Mouse (Mus musculus) skeletal muscle tissue, adult 2 months (tissue): ENCODE data around the gene Ifnlr1.
"Not testable (repeated sequence)": the region's sequence is repeated elsewhere in the genome, so short reads cannot be mapped to it uniquely, and the experiment has no call there.

ENCODE experiments used
- DNase-seq: peaks from one replicate; pipeline ENCODE4 v3.0.0-alpha.2; 2012; ENCODE audit warnings: low read depth, low spot score

Gene Ifnlr1

DNA sequence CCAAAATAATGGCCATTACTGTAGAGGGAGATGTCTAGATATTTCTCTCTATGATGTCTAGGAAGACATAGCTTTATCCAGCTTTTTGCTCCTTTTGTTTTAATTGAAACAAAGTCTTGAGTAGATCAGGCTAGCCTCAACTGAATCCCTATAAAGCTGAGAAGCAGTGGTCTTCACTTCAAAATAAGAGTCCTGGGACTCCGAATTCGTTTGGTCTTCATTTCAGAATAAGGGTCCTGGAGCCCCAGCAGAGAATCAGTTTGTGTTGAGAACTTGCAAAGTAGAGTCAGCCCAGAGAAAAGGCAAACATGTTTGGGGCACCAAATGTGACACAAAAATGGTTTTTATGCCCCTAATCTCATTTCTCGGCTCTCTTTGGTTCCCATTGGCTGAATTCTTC is 1.4 kb upstream of the Ifnlr1 start:
- DNase-seq: no peak

DNA sequence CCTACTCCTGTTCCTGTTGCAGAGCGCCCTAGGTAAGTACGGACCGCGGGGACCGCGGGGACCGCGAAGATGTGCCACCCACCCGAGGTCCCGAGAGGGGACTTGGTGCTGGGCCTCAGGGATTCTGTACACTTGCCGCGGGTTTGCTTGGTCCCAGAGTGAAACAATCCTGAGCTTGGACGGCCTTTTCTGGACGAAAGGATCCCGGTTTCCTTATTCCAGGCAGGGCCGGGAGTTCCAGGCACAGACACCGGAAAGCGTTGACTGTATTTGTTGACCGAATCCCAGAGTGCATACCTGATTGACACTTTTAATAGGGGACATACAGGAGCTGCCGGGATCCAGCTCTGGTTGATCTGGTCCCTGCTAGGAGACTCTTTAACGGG is 474 bp downstream of the Ifnlr1 start:
- no peak for DNase-seq

DNA sequence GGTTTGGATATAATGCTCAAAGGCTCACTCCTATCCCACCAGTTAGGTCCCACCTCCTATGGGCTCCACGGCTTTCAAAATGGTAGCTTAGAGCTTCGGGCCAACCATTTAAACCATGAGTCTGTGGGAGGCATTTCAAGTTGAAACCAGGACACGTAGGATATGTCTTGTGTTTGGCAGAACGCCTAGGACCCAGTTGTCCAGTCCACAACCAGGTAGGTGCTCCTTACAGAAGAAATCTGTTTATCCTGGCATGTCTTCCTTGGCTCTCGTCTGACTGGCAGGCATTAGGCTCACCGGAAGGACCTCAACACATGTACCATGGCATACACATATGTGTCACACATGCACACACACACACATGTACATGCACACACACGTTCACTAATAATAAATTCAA is 3.7 kb downstream of the Ifnlr1 start:
- DNase-seq: no peak

DNA sequence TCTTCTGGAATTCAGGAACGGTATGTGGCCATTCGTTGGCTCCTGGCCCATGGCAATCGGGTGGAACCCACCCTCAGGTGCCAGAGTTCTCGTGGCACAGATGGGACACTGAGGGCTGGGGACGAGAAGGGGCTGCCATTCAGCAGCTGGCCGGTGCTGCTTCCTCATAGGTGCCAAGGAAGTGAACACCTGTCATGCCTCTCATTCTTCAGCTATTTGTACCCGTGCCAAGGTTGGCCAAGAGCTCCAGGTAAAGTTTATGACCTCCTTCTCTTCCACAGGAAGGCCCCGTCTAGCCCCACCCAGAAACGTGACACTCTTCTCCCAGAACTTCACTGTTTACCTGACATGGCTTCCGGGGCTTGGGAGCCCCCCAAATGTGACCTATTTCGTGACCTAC is 4.2 kb downstream of the Ifnlr1 start:
- DNase-seq: no peak

DNA sequence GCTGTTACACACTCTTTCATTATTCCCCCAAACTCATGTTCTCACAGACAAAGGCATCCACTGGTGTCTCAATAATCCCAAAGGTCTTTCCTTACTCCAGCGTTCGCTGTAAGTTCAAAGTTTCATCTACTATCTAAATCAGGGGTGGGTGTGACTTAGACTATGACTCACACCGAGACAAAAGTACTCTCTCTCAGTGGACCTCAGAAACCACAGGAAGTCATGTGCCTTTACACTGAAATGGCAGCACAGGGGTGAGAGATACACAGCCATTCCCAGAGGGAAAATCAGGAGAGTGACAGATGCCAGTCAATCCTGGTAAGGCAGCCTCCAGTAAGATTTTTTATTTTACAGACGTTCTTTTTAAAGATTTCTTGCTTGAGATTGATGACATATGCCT is 6.8 kb downstream of the Ifnlr1 start:
- no peak for DNase-seq

DNA sequence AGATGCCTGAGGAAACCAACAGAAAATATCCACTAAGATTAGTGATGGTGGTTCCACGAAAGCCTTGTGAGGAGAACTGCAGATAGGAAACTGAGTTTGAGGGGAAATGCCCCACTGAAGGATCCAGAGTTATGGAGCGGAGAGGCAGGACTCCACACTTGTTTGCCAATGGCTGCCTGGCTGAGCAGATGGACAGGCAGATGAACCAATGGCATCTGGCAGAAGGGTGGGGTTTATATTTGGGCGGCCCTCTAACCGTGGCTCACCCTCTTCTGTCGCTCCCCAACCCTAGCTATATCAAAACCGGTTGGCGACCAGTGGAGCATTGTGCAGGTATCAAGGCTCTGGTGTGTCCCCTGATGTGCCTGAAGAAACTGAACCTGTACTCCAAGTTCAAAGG is 12.4 kb downstream of the Ifnlr1 start:
- DNase-seq: no peak

DNA sequence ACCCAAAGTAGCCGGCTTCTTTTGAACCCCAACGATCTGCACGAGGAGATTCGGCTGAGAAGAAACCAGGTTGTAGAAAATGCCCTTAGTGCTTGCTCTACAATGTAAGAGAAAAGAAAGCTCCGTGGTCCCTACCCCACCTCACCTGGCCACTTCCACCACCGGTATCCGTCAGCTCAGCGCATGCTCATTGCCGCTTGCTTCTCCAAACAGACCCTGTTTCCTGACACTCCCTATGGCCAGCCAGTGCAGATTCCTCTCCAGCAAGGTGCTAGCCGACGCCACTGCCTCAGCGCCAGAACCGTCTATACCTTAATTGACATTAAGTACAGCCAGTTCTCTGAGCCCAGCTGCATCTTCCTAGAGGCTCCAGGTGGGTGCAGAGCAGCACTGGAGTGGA is 17.4 kb downstream of the Ifnlr1 start:
- no peak for DNase-seq

DNA sequence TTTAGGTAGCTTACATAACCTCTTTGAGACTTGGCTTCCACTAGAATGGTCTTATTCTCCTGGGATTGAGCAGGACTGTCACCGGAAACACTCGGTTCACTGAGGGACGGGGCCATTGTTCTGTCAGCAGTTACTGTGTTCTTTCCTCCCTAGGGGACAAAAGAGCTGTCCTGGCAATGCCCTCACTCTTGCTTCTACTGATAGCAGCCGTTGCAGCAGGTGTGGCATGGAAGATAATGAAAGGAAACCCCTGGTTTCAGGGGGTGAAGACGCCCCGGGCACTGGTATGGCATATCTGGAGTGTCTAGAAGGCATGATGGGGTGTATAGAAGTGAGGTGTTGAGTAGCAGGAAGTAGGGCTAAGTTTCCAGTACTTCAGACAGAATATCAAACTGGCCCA is 17.9 kb downstream of the Ifnlr1 start:
- peak; percentile 8 for DNase-seq

DNA sequence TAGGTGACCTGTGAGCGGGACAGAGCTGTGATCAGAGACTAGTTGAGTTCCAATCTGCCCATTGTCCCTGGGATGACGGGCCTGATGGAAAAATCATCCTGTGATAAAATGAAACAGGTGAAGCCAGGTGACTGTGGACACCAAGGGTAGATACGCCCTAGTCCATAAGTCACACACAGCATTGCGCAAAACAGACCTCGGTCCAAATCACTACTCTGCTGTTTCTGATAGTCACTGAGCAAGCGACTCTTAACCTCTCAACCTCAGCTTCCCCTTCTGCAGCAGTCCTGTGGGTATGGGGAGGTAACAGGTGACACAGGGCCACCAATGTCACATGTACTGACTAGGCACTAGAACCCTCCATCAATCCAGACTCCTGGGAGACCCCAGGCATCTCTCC is 20.0 kb downstream of the Ifnlr1 start:
- no peak for DNase-seq

DNA sequence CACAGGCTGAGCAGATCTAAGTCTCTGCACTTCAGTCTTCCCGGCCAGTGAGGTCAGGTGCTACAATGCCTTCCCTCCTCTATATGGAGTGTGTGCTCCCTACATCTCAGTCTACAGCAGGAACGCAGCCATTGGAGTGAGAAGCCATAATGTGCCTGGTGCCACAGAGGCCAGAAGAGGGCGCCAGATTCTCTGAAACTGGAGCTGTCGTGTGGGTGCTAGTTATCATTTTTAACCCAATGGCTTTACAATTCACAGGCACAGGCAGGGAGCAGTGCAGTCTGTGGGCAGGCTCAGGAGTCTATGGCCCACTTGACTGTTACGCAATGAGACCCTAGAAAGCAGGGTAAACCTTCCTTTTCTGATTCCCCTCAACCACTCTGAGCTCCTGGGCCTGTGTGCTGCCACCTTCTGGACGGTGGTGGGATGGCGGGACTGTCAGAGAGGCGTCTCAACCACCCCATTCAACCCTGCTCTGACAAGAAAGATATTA is 23.0 kb downstream of the Ifnlr1 start:
- DNase-seq: peak; percentile 23

DNA sequence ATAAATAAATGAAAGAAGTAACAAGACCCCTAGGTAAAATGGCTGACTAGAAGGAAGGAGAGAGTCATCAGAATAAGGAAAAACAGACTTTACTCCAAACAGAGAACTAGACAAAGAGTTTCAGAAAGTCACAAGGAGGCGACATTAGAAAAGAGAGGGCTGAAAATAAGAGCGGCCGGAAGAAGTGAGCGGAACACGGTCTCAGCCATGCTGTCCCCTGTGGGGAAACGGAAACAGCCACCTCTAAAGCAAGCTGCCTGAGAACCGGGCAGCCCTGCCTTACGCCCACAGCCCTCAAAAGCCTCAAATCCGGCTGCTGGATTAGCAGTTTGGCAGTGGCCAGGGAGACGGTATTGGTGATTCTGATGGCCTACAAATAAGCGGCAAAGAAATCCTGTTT is 23.5 kb downstream of the Ifnlr1 start:
- DNase-seq: no peak

DNA sequence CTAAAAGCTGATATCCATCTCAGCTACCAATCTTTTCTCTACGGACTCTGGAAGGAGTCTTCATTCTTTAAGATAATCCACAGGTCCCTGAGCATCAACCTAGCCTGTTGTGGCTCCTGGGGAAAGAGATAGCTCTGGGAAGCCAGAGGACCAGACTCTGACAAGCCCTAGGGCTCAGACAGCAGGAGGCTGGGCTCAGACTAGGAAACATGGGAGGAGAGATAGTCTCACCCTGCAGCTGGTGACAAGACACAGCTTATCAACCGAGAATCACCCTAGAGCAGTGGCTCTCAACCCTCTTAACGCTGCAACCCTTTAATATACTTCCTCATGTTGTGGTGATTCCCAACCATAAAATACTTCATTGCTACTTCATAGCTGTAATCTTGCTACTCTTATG is 24.3 kb downstream of the Ifnlr1 start:
- no peak for DNase-seq

DNA sequence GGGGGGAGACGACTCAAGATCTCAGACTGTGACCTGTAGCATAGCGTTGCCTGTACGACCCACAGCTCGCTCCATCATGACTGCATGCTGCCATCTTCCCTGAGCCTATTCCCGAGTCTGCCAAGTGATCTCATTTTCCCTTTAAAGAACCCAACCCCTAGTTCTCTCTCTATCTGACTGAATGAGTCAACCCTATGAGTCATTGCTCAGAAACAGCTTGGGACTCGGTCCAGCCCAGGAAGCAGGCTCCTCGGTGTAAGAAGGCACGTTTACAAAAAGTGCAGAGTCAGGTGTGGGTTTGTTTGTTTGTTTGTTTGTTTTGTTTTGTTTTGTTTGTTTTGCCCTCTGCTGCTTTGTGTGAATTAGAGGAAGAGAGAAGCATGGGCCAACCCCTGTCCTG is 28.7 kb downstream of the Ifnlr1 start:
- no peak for DNase-seq

DNA sequence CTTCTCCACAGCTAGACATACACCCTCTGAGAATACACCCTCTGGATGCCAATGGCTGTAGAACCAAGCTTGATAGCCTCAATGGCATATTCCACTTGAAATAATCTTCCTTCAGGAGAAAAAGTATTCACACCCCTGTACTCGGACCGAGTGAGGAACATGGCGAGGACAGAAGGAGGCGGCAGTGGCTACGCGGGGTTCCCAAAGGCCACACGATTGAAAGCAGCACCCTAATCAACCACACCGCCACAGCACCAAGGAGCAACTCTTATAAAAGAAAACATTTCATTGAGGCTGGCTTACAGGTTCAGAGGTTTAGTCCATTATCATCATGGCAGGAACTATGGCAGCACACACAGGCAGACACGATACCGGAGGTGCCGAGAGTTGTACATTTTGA is 30.4 kb downstream of the Ifnlr1 start:
- not testable (repeated sequence) for DNase-seq

DNA sequence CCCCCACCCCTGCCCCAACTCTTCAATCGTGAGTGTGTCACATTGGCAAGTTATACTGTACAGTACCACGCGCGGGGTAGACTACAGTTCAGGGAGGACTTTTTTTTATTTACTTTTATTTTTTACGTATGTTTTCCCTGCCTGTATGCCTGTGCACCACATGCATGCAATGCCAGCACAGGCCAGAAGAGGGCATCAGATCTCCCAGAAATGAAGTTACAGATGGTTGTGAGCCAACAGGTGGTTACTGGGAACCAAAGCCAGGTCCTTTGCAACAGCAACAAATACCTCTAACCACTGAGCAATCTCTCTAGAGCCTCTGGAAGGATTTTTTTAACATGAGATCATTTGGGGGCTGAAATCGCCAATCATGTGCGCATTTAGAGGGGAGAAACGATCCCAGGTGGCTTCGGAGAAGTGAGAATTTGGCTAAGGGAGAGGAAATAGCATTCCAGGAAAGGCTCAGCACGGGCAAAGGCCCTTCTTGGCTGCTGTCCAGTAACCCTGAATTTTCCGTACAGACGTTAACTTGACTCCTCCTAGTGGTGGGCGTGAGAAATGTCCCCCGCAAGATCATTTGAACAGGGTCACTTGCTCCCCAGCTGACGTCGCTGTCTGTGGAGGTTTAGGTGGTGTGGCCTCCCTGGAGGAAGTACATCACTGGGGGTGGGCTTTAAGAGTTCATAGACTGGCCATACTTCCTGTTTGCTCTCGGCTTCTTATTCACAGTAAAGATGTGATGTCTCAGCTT is 36.6 kb downstream of the Ifnlr1 start:
- no peak for DNase-seq

DNA sequence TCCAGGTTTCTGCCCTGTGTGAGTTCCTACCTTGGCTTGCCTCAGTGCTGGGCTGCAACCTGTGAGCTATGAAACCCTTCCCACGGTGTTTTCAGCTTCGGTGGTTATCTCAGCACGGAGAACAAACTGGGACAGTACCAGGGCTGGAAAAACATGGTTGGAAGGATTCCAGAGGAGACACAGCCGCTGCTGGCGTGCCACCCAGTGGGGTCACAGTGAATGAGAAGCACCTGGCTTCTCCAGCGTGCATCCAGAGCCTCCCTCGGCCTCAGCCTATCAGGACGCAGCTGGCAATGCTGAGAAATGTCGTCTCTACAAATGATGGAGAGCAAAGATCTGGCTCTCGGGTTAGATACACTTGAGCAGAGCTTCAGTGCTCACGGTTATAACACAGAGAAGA is 40.3 kb downstream of the Ifnlr1 start:
- DNase-seq: no peak

DNA sequence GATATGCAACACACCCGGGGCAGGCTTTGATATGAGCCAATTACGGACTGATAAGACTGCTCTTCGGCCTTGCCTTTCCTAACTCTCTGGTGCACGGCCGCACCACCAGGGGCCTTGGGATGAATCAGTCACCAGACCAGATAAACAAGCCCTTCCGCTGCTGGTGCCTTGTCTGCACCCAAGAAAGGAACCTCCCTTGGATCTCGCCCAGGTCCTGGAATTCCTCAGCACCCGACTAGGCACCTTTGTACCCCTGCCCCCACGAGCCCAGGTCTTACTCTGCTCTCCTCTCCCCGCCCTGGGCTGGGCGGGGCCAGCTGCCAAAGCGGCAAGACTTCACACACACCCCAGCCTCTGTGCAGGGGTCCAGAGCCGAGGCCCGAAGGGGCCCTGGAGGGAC is 41.7 kb downstream of the Ifnlr1 start, which contains the start of gene Il22ra1:
Gene Il22ra1, plus strand, starts transcription at position 356 of the 400 bp plus-strand sequence.
- DNase-seq: no peak

DNA sequence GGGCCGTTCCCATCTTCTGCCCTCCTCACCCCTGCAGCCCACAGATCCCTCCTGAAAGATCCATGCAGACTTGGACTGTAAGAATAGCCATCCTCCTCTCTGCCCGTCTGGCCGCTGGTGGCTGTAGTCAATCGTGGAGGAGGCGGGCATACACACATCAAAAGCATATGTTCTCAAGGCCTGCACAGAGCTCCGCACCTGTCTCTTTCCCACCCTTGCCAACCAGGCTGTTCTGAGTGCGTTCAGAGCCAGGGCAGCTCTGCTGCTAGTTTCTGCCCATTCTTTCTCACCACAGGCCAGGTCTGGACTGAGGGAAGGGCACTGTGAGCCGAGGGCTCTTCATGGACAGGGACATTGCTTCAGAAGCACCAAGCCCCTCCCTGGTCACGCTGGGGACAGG is 44.1 kb downstream of the Ifnlr1 start:
- DNase-seq: no peak

DNA sequence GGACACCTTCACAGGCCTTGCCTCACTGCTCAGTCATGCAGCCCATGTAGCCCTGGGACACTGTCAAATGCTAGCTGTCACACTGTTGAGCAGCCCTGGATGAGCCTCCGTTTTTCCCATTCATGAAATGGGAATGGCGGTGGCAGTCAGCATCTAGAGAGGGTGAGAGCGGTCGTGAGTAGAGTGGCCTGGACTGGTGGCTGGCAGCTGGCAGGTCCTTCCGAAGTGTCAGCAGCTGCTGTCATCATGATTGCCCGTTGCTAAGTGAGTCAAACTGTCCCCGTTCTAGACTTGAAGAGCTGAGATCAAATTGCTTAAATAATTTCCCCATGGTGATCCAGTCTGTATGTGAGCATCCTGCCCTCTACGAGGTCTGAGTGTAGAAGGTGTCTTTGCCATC is 44.9 kb downstream of the Ifnlr1 start:
- no peak for DNase-seq

DNA sequence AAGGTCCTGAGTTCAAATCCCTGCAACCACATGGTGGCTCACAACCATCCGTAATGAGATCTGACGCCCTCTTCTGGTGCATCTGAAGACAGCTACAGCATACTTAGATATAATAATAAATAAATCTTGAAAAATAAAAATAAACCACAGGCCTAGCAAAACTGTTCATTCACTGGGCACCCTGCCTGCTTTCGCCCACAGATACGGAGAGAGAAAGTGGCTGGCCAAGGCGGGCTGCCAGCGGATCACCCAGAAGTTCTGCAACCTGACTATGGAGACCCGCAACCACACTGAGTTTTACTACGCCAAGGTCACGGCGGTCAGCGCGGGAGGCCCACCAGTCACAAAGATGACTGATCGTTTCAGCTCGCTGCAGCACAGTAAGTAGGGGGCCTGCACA is 47.8 kb downstream of the Ifnlr1 start:
- no peak for DNase-seq

DNA sequence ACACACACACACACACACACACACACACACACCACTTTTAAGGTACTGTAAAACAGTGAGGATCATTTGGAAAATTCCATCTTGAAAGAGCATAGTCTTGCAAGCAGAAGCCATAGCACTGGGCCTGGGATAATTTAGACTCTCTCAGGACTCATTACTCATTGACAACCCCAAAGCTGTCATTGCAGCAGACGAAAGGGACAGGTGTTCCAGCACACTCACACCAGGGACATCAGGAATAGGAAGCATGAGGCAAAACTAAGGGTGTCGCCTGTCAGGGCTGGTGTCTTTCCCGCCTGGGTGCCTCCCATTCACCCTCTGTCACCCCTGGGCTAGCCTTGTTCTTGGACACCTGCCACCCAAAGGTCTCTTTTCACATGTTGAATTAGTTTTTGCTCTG is 50.8 kb downstream of the Ifnlr1 start:
- peak; percentile 4 for DNase-seq

DNA sequence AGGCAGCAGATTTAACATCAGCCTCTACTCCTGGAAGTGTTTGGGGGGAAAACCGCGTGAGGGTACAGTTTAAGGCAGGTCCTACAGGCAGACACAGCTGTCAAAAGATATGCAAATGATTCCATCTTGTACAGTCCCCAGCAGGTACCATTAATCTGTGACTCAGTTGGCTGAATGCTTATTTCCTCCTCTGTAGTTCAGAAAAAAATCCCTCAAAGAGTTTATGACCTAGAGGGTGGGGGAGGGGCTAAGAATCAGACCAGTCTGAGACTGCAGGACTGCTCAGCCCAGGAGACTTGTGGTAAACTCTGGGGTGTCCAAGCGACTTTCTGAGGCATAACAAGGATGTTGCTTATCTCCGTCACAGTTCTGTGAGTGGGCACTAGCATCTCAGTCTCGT is 52.1 kb downstream of the Ifnlr1 start:
- DNase-seq: no peak

DNA sequence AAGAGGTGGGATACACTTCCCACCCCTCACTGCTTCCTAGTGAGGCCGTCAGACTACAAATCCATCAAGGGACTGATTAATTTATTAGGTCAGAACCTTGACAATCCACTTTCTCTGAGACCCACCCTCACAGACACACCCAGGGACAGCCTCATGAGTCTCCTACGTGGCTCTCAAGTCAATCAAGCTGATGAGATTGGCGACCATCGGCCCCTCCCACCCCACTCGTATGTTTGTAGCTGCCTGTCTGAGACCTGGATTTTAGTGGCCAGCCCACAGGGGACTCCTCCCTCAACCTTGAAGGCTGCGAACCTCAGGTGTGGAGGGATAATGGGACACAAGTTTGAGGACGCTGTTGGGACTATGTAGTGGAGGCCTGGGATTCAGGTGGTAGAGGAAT is 53.1 kb downstream of the Ifnlr1 start:
- no peak for DNase-seq

DNA sequence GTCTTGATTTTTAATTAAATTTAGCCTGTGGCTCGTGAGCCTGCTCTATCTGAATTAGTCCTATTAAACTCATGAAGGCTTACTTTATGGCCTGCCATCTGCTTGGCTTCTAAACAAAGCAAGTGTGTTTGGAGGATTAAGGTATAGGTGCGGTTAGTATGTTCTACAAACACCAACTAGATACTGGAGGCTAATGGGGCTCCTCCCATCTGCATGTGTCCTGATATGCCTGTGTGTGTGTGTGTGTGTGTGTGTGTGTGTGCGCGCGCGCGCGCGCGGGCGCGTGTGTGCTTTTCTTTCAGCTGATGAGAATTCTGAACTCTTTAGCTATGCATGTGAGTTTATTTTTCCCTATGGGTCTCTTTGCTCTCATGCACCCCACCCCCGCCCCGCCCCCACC is 53.6 kb downstream of the Ifnlr1 start:
- DNase-seq: no peak
